Mouse (Mus musculus) Patski (cell line): ENCODE results near the gene Card10. TPM values are rescaled to one million over a fixed set of nuclear protein-coding genes. Genes with fewer than 3 reads are reported as not detected.

Experiments
- ATAC-seq: fragments of 100-300 bp; one replicate; pipeline ENCODE4 v1.8.0; 2021
- CTCF ChIA-PET: fragments of 350-600 bp; sonication (Branson Sonifier 250); formaldehyde crosslinking; loops from one replicate; lab custom pipeline; 2022; ENCODE audit warnings: inconsistent platforms; lab: Charles Lee
- POLR2A ChIA-PET: fragments of 350-600 bp; sonication (Branson Sonifier 250); formaldehyde crosslinking; loops from one replicate; lab custom pipeline; 2022; ENCODE audit warnings: antibody characterized with exemption, inconsistent platforms; lab: Charles Lee
- DNase-seq: peaks from one replicate; pipeline ENCODE4 v3.0.0-alpha.2; 2011; ENCODE audit warnings: low read depth, low spot score
- H3K27me3 ChIP-seq: fragments of 371-371 bp; one replicate; pipeline ENCODE4 v1.5.1; 2021
- CTCF ChIP-seq: fragments of 100-300 bp; IDR thresholded peaks from one replicate; pipeline ENCODE4 v1.5.1; 2021
- in situ Hi-C: fragments of 300-500 bp; cut with MboI; formaldehyde crosslinking; loops from 3 replicates; pipeline ENCODE4 v1.11.1; 2018; ENCODE audit warnings: low pct_unique_long_range_greater_than_20kb, mixed read lengths
- polyA plus RNA-seq: library from polyadenylated mRNA; unstranded; gene quantifications from one replicate; pipeline ENCODE4 v1.2.3, GENCODE M21; 2021

The Card10 gene
- polyA plus RNA-seq, 1 experiment from 2014 or later: 22.6 TPM

GRCm38 (mm10) chr15:78835200-78836085 is 32.6 kb upstream of the Card10 start:
- CTCF ChIA-PET: interaction anchor here (0.7 to 1.8 kb wide), 3 partner anchors 9 to 42 kb away, joined by 3 to 5 read pairs (median 4); partner anchors contain the start of gene Gga1
- in situ Hi-C loops: no loop called here

GRCm38 (mm10) chr15:78834233-78835005 is 31.6 kb upstream of the Card10 start:
- H3K27me3 ChIP-seq: no peaks in the 10 kb centered on the region
- CTCF ChIA-PET: interaction anchor here (0.7 to 10.1 kb wide), 3 partner anchors 8 to 43 kb away, joined by 3 to 144 read pairs (median 5); partner anchors contain the start of genes Gga1 and Lgals2
- no peak for TF ChIP-seq CTCF
- DNase-seq (no peak), ATAC-seq (peak; percentile 59)
- in situ Hi-C loops: no loop called here
- POLR2A ChIA-PET: interaction anchor here (1.0 to 3.9 kb wide), 5 partner anchors 10 to 32 kb away, joined by 3 to 27 read pairs (median 3); partner anchors contain the start of genes Card10 and Lgals2

More at GRCm38 (mm10) chr15:78835200-78836085, 32.6 kb upstream of the Card10 start:
- TF ChIP-seq CTCF: no peak
- DNase-seq (no peak), ATAC-seq (no peak)
- no peaks in the 10 kb centered on the region for H3K27me3 ChIP-seq
- POLR2A ChIA-PET: interaction anchor here (1.0 to 3.9 kb wide), 5 partner anchors 9 to 33 kb away, joined by 3 to 27 read pairs (median 3); partner anchors contain the start of genes Card10 and Lgals2

- in situ Hi-C loops: no loop called here
- no peaks in the 10 kb centered on the region for H3K27me3 ChIP-seq
- no peak for ATAC-seq
- DNase-seq: no peak
- CTCF ChIA-PET: interaction anchor here (10.1 kb wide), 1 partner anchor 18 kb away, joined by 144 read pairs; the partner anchor contains the start of gene Lgals2
- no peak for TF ChIP-seq CTCF
- POLR2A ChIA-PET: interaction anchor here (2.0 to 3.9 kb wide), 3 partner anchors 11 to 16 kb away, joined by 6 to 27 read pairs (median 11); no protein-coding TSS in a partner anchor
These were observed 30.7 kb upstream of the Card10 start for GRCm38 (mm10) chr15:78833582-78833981.

GRCm38 (mm10) chr15:78832701-78833123 is 29.9 kb upstream of the Card10 start:
- H3K27me3 ChIP-seq: no peaks in the 10 kb centered on the region
- no peak for TF ChIP-seq CTCF
- POLR2A ChIA-PET: interaction anchor here (0.6 to 3.9 kb wide), 7 partner anchors 9 to 45 kb away, joined by 3 to 27 read pairs (median 6); partner anchors contain the start of gene Cdc42ep1
- ATAC-seq (peak; percentile 24), DNase-seq (no peak)
- in situ Hi-C loops: no loop called here
- CTCF ChIA-PET: interaction anchor here (10.1 kb wide), 1 partner anchor 19 kb away, joined by 144 read pairs; the partner anchor contains the start of gene Lgals2

GRCm38 (mm10) chr15:78831720-78832657 is 29.1 kb upstream of the Card10 start:
- ChIA-PET CTCF (interaction anchor here (10.1 kb wide), 1 partner anchor 19 kb away, joined by 144 read pairs; the partner anchor contains the start of gene Lgals2), POLR2A (interaction anchor here (0.6 to 3.9 kb wide), 7 partner anchors 10 to 67 kb away, joined by 3 to 27 read pairs (median 5); partner anchors contain the start of genes Cdc42ep1, Gm49510 and Sh3bp1)
- no peaks in the 10 kb centered on the region for H3K27me3 ChIP-seq
- no peak for TF ChIP-seq CTCF
- in situ Hi-C loops: no loop called here
- no peak for DNase-seq
- no peak for ATAC-seq

GRCm38 (mm10) chr15:78830742-78831719 is 28.2 kb upstream of the Card10 start:
- TF ChIP-seq CTCF: no peak
- ChIA-PET CTCF (interaction anchor here (1.2 to 10.1 kb wide), 2 partner anchors 8 to 20 kb away, joined by 3 to 144 read pairs; partner anchors contain the start of gene Lgals2), POLR2A (interaction anchor here (1.6 to 3.9 kb wide), 3 partner anchors 11 to 22 kb away, joined by 5 to 27 read pairs (median 12); partner anchors contain the start of gene Cdc42ep1)
- no peak for DNase-seq
- ATAC-seq: no peak
- H3K27me3 ChIP-seq: no peaks in the 10 kb centered on the region
- in situ Hi-C loops: no loop called here

GRCm38 (mm10) chr15:78829636-78830035 is 26.8 kb upstream of the Card10 start:
- ATAC-seq: no peak
- POLR2A ChIA-PET: interaction anchor here (1.0 kb wide), 1 partner anchor 23 kb away, joined by 3 read pairs; no protein-coding TSS in a partner anchor
- DNase-seq: no peak
- no peaks in the 10 kb centered on the region for H3K27me3 ChIP-seq
- no peak for TF ChIP-seq CTCF
- in situ Hi-C loops: no loop called here
- CTCF ChIA-PET: interaction anchor here (0.6 to 10.1 kb wide), 3 partner anchors 22 to 82 kb away, joined by 3 to 144 read pairs (median 34); partner anchors contain the start of gene Lgals2
